17 mouse cellular contexts compared by ENCODE assay signal in the genomic region with DNA sequence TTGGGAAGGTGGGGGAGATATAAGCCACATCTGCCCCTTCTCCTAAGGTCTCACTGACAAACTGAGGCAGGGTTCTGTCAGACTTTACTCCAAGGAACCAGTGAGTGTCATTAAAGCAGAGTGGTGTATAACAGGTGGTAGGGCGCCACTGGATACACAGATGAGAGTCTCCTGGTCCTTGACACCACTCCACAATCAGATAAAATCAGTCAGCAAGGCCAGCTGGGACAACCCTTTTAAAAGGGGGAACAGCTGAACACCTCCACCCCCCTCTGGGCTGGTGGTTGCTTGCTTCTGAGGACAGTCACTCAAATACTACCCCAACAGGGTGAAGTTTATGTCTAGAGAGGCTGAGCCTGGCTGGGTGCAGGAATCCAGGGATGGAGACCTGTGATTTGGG.
"Had no signal": no experiment of that assay in that cellular context is flagged by ENCODE, and none has a peak within 500 bp of the region (broad histone marks: within the 10 kb centered on the region; RNA-seq: fewer than 3 reads in every experiment).

No protein-coding gene starts in this region.

- H3K27me3 ChIP-seq: kidney, embryonic 15.5 days; liver, embryonic 13.5 days; neural tube, embryonic 12.5 days; neural tube, embryonic 15.5 days had no signal

- DNase-seq: kidney, adult 8-10 months; kidney, postnatal 10 days; kidney, postnatal 36 days; left cerebral cortex, postnatal 4 days; liver, embryonic 13.5 days; lung, adult 2 months; lung, postnatal 14 days; lung, postnatal 4 days; midbrain, embryonic 14.5 days; right cerebral cortex, adult 18-20 months; right cerebral cortex, postnatal 14 days; right cerebral cortex, postnatal 4 days; thymus, postnatal 25 days had no signal

- H3K9ac ChIP-seq: kidney, embryonic 15.5 days; liver, embryonic 13.5 days; neural tube, embryonic 12.5 days; neural tube, embryonic 15.5 days had no signal

- H3K9me3 ChIP-seq: kidney, embryonic 15.5 days; liver, embryonic 13.5 days; neural tube, embryonic 12.5 days; neural tube, embryonic 15.5 days had no signal

- H3K4me1 ChIP-seq: kidney, embryonic 15.5 days; liver, embryonic 13.5 days; neural tube, embryonic 12.5 days; neural tube, embryonic 15.5 days had no signal

- H3K4me3 ChIP-seq: kidney, embryonic 15.5 days; liver, embryonic 13.5 days; neural tube, embryonic 12.5 days; neural tube, embryonic 15.5 days had no signal

- H3K27ac ChIP-seq: kidney, embryonic 15.5 days; liver, embryonic 13.5 days; neural tube, embryonic 12.5 days; neural tube, embryonic 15.5 days had no signal

- H3K4me2 ChIP-seq: kidney, embryonic 15.5 days; liver, embryonic 13.5 days; midbrain, embryonic 11.5 days; neural tube, embryonic 12.5 days; neural tube, embryonic 15.5 days had no signal
